Mouse (Mus musculus) left cerebral cortex, postnatal 10 days (tissue): ENCODE data around the gene Efl1. TPM values are rescaled to one million over a fixed set of nuclear protein-coding genes. Genes with fewer than 3 reads are reported as not detected.

Experiments
- DNase-seq, 2 experiments: peaks; one replicate each; pipeline ENCODE4 v3.0.0; 2021 to 2022; ENCODE audit warnings: low spot score in 2 of 2, mixed read lengths in 1 of 2; ENCODE audit errors: extremely low spot score in 1 of 2
- intact Hi-C: fragments of 180-260 bp; cut with DNase I; formaldehyde crosslinking; loops from one replicate; pipeline ENCODE4 v1.15.1; 2025
- total RNA-seq, 2 experiments: library from RNA; stranded (reverse); gene quantifications; 2 replicates each; pipeline ENCODE4 v1.2.3; 2021

Gene Efl1
- total RNA-seq, 2 experiments from 2014 or later, result 20.1 to 20.2 TPM

GRCm38 (mm10) chr7:82785335-82785934, 137.0 kb downstream of the Efl1 start:
- intact Hi-C loops, result no loop called here

GRCm38 (mm10) chr7:82785970-82786647, 137.7 kb downstream of the Efl1 start:
- intact Hi-C loops, result no loop called here

More at GRCm38 (mm10) chr7:82785335-82785934, 137.0 kb downstream of the Efl1 start:
- no peak for DNase-seq

GRCm38 (mm10) chr7:82792644-82793043, 144.2 kb downstream of the Efl1 start:
- no peak for DNase-seq
- intact Hi-C loops, result no loop called here

More at GRCm38 (mm10) chr7:82785970-82786647, 137.7 kb downstream of the Efl1 start:
- DNase-seq, result no peak

- DNase-seq, result no peak
- intact Hi-C loops, result no loop called here
Measured at GRCm38 (mm10) chr7:82793111-82793510, 144.7 kb downstream of the Efl1 start.

GRCm38 (mm10) chr7:82794542-82794941, 146.1 kb downstream of the Efl1 start:
- intact Hi-C loops, result no loop called here
- no peak for DNase-seq

GRCm38 (mm10) chr7:82802206-82802605, 153.8 kb downstream of the Efl1 start:
- intact Hi-C loops, result no loop called here

GRCm38 (mm10) chr7:82808257-82808656, 159.8 kb downstream of the Efl1 start:
- peak in 1 of 2 experiments; percentile 37 for DNase-seq
- intact Hi-C loops, result no loop called here

More at GRCm38 (mm10) chr7:82802206-82802605, 153.8 kb downstream of the Efl1 start:
- DNase-seq, result no peak

- DNase-seq, result no peak
- intact Hi-C loops, result no loop called here
Measured at GRCm38 (mm10) chr7:82809126-82809525, 160.7 kb downstream of the Efl1 start.

GRCm38 (mm10) chr7:82810799-82811139, 162.4 kb downstream of the Efl1 start:
- no peak for DNase-seq
- intact Hi-C loops, result no loop called here

- intact Hi-C loops, result no loop called here
- no peak for DNase-seq
Measured at GRCm38 (mm10) chr7:82811140-82811851, 162.9 kb downstream of the Efl1 start.

GRCm38 (mm10) chr7:82812186-82813155, 164.1 kb downstream of the Efl1 start:
- DNase-seq, result no peak
- intact Hi-C loops, result no loop called here

- intact Hi-C loops, result no loop called here
Measured at GRCm38 (mm10) chr7:82819541-82819940, 171.1 kb downstream of the Efl1 start.

GRCm38 (mm10) chr7:82820661-82821060, 172.2 kb downstream of the Efl1 start:
- DNase-seq, result no peak
- intact Hi-C loops, result no loop called here

More at GRCm38 (mm10) chr7:82819541-82819940, 171.1 kb downstream of the Efl1 start:
- DNase-seq, result no peak

- intact Hi-C loops, result no loop called here
- no peak for DNase-seq
Measured at GRCm38 (mm10) chr7:82821501-82821900, 173.1 kb downstream of the Efl1 start.

GRCm38 (mm10) chr7:82822528-82822927, 174.1 kb downstream of the Efl1 start:
- intact Hi-C loops, result no loop called here

More at GRCm38 (mm10) chr7:82822528-82822927, 174.1 kb downstream of the Efl1 start:
- DNase-seq, result no peak
